Mouse (Mus musculus): ENCODE results near the gene Atp6v1f.

DNA sequence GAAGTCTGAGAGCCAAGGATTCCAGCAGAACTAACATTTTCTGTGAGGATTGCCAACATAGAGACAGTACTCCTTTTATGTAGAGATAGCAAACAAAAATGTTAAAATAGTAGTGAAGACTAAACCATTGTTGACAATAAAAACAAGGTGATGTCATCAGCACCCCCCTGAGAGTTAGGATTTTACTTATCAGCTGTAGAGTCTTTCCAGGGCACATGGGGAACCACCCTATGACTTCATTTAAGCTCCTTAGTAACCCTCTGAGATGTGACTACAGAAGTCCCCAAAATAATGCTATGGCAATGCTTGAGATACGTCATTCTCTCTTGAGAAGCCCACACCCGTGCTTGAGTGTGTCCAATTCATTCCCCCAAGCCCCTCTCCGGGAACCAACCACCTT lies 4.1 kb upstream of the Atp6v1f start:
- TF ChIP-seq TCF3 (IDR thresholded peaks at IDR 0.05; ENCODE audit: insufficient read length, low read depth) (no peak), POLR2A (IDR thresholded peaks at IDR 0.05; ENCODE audit: insufficient read length, low read depth) (no peak), USF1 (IDR thresholded peaks at IDR 0.05; ENCODE audit: low read depth) (no peak), E2F4 (IDR thresholded peaks at IDR 0.05; ENCODE audit: insufficient read depth) (no peak), CEBPB (IDR thresholded peaks at IDR 0.05; ENCODE audit: insufficient read depth, poor library complexity, severe bottlenecking) (no peak), MAX (IDR thresholded peaks at IDR 0.05; ENCODE audit: low read depth) (no peak), MYOD1 (IDR thresholded peaks at IDR 0.05; ENCODE audit: control insufficient read depth in 1 of 3, insufficient read length in 2 of 3, low read depth in 2 of 3) (no peak), TCF12 (IDR thresholded peaks at IDR 0.05; ENCODE audit: insufficient read depth, poor library complexity, severe bottlenecking) (no peak), POLR2AphosphoS2 (IDR thresholded peaks at IDR 0.05; ENCODE audit: insufficient read length, low read depth) (no peak)
